10 mouse cellular contexts compared by ENCODE assay signal in the genomic region with DNA sequence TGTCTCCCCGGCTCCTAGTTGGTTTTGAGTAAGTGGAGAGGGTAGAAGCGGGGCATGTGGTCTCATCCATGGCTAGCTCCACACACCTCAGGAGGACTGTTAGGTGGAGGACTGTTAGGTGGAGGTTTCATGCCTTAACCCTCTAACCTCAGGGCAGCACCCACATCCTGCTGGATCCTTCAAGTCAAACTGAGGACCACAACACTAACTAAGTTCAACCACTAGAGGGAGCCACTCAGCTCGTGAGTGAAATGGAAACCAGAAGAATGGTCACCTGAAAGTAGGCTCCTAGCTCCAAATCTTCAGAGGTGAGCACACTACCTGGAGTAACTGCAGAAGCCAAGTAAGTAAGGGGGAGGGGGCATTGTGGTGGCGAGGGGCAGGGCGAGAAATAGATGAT. TPM values are rescaled to one million over a fixed set of nuclear protein-coding genes. Genes with fewer than 3 reads are reported as not detected.
DNase-seq lines count a peak whose midpoint lies in the region; TF ChIP-seq lines count a peak whose summit lies in the region.
"Had no signal": no experiment of that assay in that cellular context is flagged by ENCODE, and none has a peak within 500 bp of the region (broad histone marks: within the 10 kb centered on the region; RNA-seq: fewer than 3 reads in every experiment).

No protein-coding gene starts in this region.

- H3K27me3 ChIP-seq in E14TG2a.4 (ENCODE audit: insufficient read depth, low read length), result peaks cover 14% of the 10 kb centered on the region

- no peaks in the 10 kb centered on the region for H3K36me3 ChIP-seq in E14TG2a.4 (ENCODE audit: insufficient read depth, low read length)
- H3K36me3 ChIP-seq: neural tube, embryonic 13.5 days had no signal

- peak; percentile 56 for TF ChIP-seq CTCF in left cerebral cortex, adult 2 months (IDR thresholded peaks at IDR 0.05)
- peak; percentile 70 for TF ChIP-seq CTCF in E14TG2a.4 (conservative IDR thresholded peaks at IDR 0.05; ENCODE audit: low read length)

- H3K9me3 ChIP-seq in E14TG2a.4 (ENCODE audit: low read length), result no peaks in the 10 kb centered on the region

- no peak for DNase-seq in left cerebral cortex, adult 2 months (ENCODE audit: extremely low spot score in 1 of 2, low spot score in 2 of 2)
- no peak for DNase-seq in left cerebral cortex, postnatal 10 days (ENCODE audit: extremely low spot score in 1 of 2, low spot score in 2 of 2)
- peak; percentile 11 for DNase-seq in c-Kit-negative CD71-positive TER-119-positive erythroid progenitor cells, embryonic 14.5 days (ENCODE audit: low read depth, low spot score)
- peak; percentile 17 to 22 for DNase-seq in natural killer cell, adult 2 months (ENCODE audit: low spot score in 2 of 2)
- DNase-seq in layer of hippocampus, adult 11-12 months (ENCODE audit: low spot score), result no peak
- DNase-seq in cerebellum, postnatal 25 days, result no peak
- no peak for DNase-seq in kidney, postnatal 10 days
- DNase-seq: gastrocnemius, postnatal 36 days had no signal

- no peak overlapping the region for H3K4me3 ChIP-seq in left cerebral cortex, adult 2 months
- no peak overlapping the region for H3K4me3 ChIP-seq in E14TG2a.4 (replicated peaks; ENCODE audit: low read length)
- H3K4me3 ChIP-seq: neural tube, embryonic 13.5 days had no signal

- H3K4me1 ChIP-seq in E14TG2a.4 (replicated peaks; ENCODE audit: low read depth, low read length), result no peaks in the 10 kb centered on the region
- H3K4me1 ChIP-seq: neural tube, embryonic 13.5 days had no signal

- no peak overlapping the region for H3K27ac ChIP-seq in left cerebral cortex, adult 2 months
- H3K27ac ChIP-seq: neural tube, embryonic 13.5 days had no signal

- intact Hi-C loops in left cerebral cortex, adult 2 months (cut with DNase I), result no loop called here
- intact Hi-C loops in left cerebral cortex, postnatal 10 days (cut with DNase I), result loop anchor here (2.0 kb wide), 1 partner anchor 32 kb away; no protein-coding TSS in a partner anchor

RNA-seq across cellular contexts. Expression of a gene that starts 7.6 kb away (rescaled TPM):
- total RNA-seq in left cerebral cortex, adult 2 months (2021), result 10 to 100 TPM; 46.1 to 47.8 TPM
- total RNA-seq in left cerebral cortex, postnatal 10 days (2021), result 10 to 100 TPM; 57.5 to 60.0 TPM

RNA-seq across cellular contexts. Expression of a gene that starts 18.3 kb away (rescaled TPM):
- 1 to 10 TPM; 9.0 to 9.2 TPM for total RNA-seq in left cerebral cortex, adult 2 months (2021)
- total RNA-seq in left cerebral cortex, postnatal 10 days (2021), result 1 to 10 TPM; 7.0 to 7.9 TPM

RNA-seq across cellular contexts. Expression of a gene that starts 18.3 kb away (rescaled TPM):
- total RNA-seq in left cerebral cortex, adult 2 months (2021), result 10 to 100 TPM; 18.5 to 20.3 TPM
- total RNA-seq in left cerebral cortex, postnatal 10 days (2021), result 10 to 100 TPM; 12.5 to 13.0 TPM

RNA-seq across cellular contexts. Expression of a gene that starts 41.3 kb away (rescaled TPM):
- under 1 TPM; 0.63 to 0.96 TPM for total RNA-seq in left cerebral cortex, adult 2 months (2021)
- 1 to 10 TPM; 1.1 to 1.7 TPM for total RNA-seq in left cerebral cortex, postnatal 10 days (2021)
- total RNA-seq: gastrocnemius, postnatal 36 days had no signal

Comparison
In these comparisons a context has a peak if more than half of its experiments do, and no peak if none do; other contexts are left out.
1. DNase-seq: peak in c-Kit-negative CD71-positive TER-119-positive erythroid progenitor cells, embryonic 14.5 days (single experiment) and natural killer cell, adult 2 months (2 of 2); none in left cerebral cortex, adult 2 months (0 of 2), left cerebral cortex, postnatal 10 days (0 of 2), layer of hippocampus, adult 11-12 months (single experiment), cerebellum, postnatal 25 days (0 of 2) and kidney, postnatal 10 days (single experiment).